Mouse (Mus musculus) mature B cell (primary cell): ENCODE measurements around the gene Il17c.

Experiments
- in situ Hi-C: fragments of 300-500 bp; cut with MboI; formaldehyde crosslinking; loops from 2 replicates; pipeline ENCODE4 v1.14.3; 2019

The Il17c gene

DNA sequence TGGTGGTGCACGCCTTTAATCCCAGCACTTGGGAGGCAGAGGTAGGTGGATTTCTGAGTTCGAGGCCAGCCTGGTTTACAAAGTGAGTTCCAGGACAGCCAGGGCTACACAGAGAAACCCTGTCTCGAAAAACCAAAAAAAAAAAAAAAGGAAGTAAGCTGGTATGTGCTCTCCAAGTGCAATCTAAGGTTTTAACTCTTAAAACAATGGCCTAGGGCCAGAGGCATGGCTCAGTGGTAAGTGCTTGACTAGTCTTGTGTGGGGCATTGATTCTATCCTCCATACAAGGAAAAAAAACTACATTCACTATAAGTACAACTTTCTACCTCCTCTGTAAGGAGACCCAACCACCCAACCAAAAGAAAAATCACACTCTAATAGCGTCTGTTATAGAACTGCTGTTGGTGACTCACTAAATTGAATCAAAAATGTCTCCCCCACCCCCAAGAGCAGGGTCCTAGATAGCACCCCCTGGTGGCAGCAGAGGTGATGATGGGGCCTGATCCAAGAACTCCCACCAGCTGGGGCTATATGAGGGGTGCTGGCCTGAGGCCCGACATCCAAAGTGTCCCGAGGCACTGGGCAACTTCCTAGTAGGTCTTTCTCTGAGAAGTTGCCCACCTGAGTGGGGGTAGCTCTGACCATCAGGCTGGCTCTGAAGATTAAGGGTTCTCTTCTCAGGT is 37.5 kb downstream of the Il17c start:
- in situ Hi-C loops, result no loop called here

GRCm38 (mm10) chr8:122459990-122460389 is 38.2 kb downstream of the Il17c start:
- in situ Hi-C loops, result no loop called here

GRCm38 (mm10) chr8:122460524-122461472 is 39.0 kb downstream of the Il17c start, which contains the start of gene Snai3:
Gene Snai3 (minus strand): TSS chr8:122460733.
- in situ Hi-C loops, result no loop called here

- in situ Hi-C loops, result no loop called here
Observed at GRCm38 (mm10) chr8:122461473-122462148, 39.8 kb downstream of the Il17c start.

DNA sequence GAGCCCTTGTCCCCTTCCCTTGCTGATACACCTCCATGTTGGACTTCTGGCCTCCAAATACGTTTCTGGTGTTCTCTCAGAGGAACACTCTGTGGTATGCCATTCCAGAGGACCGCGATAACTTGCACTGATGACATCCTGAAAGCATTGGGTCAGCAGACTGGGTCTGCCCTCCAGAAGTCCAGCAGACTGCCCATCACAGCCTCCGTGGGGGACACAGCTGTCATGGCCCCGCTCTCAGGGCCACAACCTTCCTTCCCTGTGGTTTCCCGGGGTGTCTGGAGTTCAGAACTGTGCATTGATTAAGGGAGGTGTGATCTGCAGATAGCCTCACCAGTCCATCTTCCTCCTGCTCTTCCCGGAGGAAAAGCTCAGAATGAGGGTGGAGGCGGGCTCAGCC is 40.7 kb downstream of the Il17c start:
- in situ Hi-C loops, result no loop called here

- in situ Hi-C loops, result no loop called here
Observed at GRCm38 (mm10) chr8:122463651-122464640, 42.1 kb downstream of the Il17c start.

DNA sequence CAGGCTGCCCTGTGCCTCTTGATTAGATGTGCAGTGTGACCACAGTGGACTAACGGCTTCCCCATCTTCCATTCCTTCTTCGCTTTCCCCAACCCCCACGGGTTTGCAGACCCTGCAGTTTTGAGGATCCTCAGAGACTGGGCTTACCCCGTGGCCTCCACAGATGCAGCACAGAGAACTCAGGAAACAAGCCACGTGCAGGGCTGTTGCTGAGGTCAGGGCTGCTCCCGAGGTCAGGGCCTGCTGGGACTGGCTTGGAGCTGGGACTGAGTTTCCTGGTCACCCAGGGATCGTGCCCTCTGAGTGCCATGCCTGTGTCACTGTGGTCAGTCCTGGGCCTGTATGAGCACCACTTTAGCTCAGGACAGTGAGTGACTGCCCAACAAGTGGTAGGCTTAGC is 43.2 kb downstream of the Il17c start:
- in situ Hi-C loops, result no loop called here

DNA sequence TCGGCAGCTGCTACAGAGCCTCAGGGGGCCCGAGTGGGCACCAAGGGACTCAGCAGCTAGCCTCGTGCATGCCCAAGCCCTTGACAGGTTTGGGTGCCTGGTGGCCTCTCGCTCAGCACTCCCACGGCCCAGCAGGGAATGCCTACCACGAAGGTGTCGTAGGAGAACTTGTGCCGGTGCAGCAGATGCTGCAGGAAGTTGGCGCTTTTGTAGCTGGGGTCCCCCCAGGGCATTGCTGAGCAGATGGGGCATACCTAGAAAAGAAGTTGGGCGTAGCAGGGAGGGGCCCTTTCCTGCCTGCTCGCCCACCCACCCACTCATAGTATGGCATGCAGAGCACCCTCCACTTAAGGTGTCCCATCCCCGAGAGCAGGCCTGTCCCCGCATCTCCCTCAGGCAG is 46.0 kb downstream of the Il17c start:
- in situ Hi-C loops, result no loop called here

DNA sequence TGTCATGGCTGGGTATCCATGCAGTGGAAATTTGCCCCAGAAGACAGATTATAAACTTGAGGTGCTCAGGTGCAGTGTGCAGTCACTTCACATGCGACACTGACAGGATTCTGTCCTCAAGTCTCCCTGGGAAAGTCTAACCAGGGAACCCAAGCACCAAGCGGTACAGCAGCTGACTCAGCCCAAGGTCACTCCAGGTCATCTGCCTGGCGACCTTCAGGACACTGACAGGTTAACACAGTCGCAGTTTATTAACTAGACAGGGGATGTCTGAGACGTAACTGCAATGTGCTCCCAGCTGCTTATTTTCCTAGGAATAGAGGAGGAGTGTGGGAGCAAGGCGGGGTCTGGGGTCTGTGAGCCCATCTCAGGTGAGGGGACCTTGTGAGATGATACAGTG is 47.6 kb downstream of the Il17c start:
- in situ Hi-C loops, result no loop called here

- in situ Hi-C loops, result no loop called here
Observed at GRCm38 (mm10) chr8:122469965-122470364, 48.1 kb downstream of the Il17c start.

DNA sequence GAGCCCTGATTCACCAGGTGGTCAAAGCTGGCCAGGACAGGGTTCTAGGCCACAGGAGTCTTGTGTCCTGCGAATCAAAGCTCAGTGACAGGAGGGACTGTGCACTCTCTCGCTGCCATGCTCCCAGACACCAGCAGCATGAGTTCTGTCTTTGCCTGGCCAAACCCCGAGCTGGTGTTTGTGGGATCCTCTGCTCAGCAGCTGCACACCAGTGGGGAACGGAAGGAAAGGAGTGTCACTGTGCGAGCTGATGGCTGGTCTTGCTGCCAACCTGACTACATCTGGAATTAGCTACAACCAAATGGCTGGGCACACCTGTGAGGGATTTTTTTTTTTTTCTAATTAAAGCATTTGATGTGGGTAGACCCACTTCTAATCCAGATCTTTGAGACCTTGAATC is 48.9 kb downstream of the Il17c start:
- in situ Hi-C loops, result no loop called here
